Mouse (Mus musculus) bone marrow macrophage, adult 2 months (primary cell): ENCODE results near the gene Zc3h7b. TPM values are rescaled to one million over a fixed set of nuclear protein-coding genes. Genes with fewer than 3 reads are reported as not detected.

ENCODE experiments used
- H3K27ac ChIP-seq: 2 replicates; pipeline ENCODE4 v1.5.1; 2012; ENCODE audit warnings: low read depth, low read length; ENCODE audit not compliant: insufficient read depth
- H3K4me1 ChIP-seq: 2 replicates; pipeline ENCODE4 v1.6.1; 2012; ENCODE audit warnings: low read length; ENCODE audit not compliant: control insufficient read depth, insufficient read depth
- H3K4me3 ChIP-seq: 2 replicates; pipeline ENCODE4 v1.5.1; 2012; ENCODE audit warnings: mild to moderate bottlenecking, low read length, moderate library complexity; ENCODE audit not compliant: insufficient read depth
- CTCF ChIP-seq: IDR thresholded peaks from 2 replicates; pipeline ENCODE4 v1.5.1; 2012; ENCODE audit warnings: low read depth, mild to moderate bottlenecking, low read length, moderate library complexity
- POLR2A ChIP-seq: IDR thresholded peaks from 2 replicates; pipeline ENCODE4 v1.6.1; 2012; ENCODE audit warnings: mild to moderate bottlenecking, low read depth, low read length, borderline replicate concordance
- polyA plus RNA-seq: library from polyadenylated mRNA; stranded (reverse); fragments of >200 nt; gene quantifications from 2 replicates; pipeline ENCODE4 v1.2.4, GENCODE M21; 2012; ENCODE audit not compliant: missing spikeins, insufficient read depth, insufficient read length

The Zc3h7b gene
- polyA plus RNA-seq, 1 experiment: 13.6 TPM

GRCm38 (mm10) chr15:81761959-81762358 is 17.1 kb downstream of the Zc3h7b start:
- Histone ChIP-seq H3K27ac (no peak overlapping the region), H3K4me3 (no peak overlapping the region), H3K4me1 (no peaks in the 10 kb centered on the region)
- TF ChIP-seq CTCF (no peak), POLR2A (no peak)

- Histone ChIP-seq H3K27ac (no peak overlapping the region), H3K4me3 (no peak overlapping the region)
- TF ChIP-seq POLR2A: no peak
- TF ChIP-seq CTCF: no peak
These were observed 19.7 kb downstream of the Zc3h7b start for GRCm38 (mm10) chr15:81764573-81764972.

GRCm38 (mm10) chr15:81765651-81766050 is 20.8 kb downstream of the Zc3h7b start:
- no peak overlapping the region for H3K4me3 ChIP-seq
- H3K4me1 ChIP-seq: no peaks in the 10 kb centered on the region
- H3K27ac ChIP-seq: no peak overlapping the region
- TF ChIP-seq CTCF: no peak
- no peak for TF ChIP-seq POLR2A

More at GRCm38 (mm10) chr15:81764573-81764972, 19.7 kb downstream of the Zc3h7b start:
- no peaks in the 10 kb centered on the region for H3K4me1 ChIP-seq

GRCm38 (mm10) chr15:81766439-81766838 is 21.6 kb downstream of the Zc3h7b start:
- H3K4me1 ChIP-seq: no peaks in the 10 kb centered on the region
- no peak for TF ChIP-seq CTCF
- TF ChIP-seq POLR2A: no peak
- H3K27ac ChIP-seq: no peak overlapping the region
- H3K4me3 ChIP-seq: no peak overlapping the region

GRCm38 (mm10) chr15:81769037-81769436 is 24.2 kb downstream of the Zc3h7b start:
- Histone ChIP-seq H3K4me1 (no peaks in the 10 kb centered on the region), H3K4me3 (no peak overlapping the region), H3K27ac (no peak overlapping the region)
- TF ChIP-seq CTCF (no peak), POLR2A (no peak)

- TF ChIP-seq CTCF (no peak), POLR2A (no peak)
- H3K27ac ChIP-seq: no peak overlapping the region
- H3K4me3 ChIP-seq: no peak overlapping the region
These were observed 27.7 kb downstream of the Zc3h7b start for GRCm38 (mm10) chr15:81772431-81773120.

GRCm38 (mm10) chr15:81774505-81775171 is 29.8 kb downstream of the Zc3h7b start:
- no peak overlapping the region for H3K27ac ChIP-seq
- TF ChIP-seq POLR2A (no peak), CTCF (no peak)
- no peak overlapping the region for H3K4me3 ChIP-seq
- peaks cover 4% of the 10 kb centered on the region for H3K4me1 ChIP-seq

More at GRCm38 (mm10) chr15:81772431-81773120, 27.7 kb downstream of the Zc3h7b start:
- H3K4me1 ChIP-seq: peaks cover 4% of the 10 kb centered on the region

GRCm38 (mm10) chr15:81776631-81777422 is 32.0 kb downstream of the Zc3h7b start:
- no peak overlapping the region for H3K4me3 ChIP-seq
- TF ChIP-seq CTCF (no peak), POLR2A (no peak)
- no peak overlapping the region for H3K27ac ChIP-seq
- peaks cover 4% of the 10 kb centered on the region for H3K4me1 ChIP-seq

- Histone ChIP-seq H3K4me1 (peaks cover 4% of the 10 kb centered on the region), H3K4me3 (no peak overlapping the region), H3K27ac (no peak overlapping the region)
- TF ChIP-seq POLR2A (no peak), CTCF (no peak)
These were observed 37.0 kb downstream of the Zc3h7b start for GRCm38 (mm10) chr15:81781816-81782215.

- Histone ChIP-seq H3K27ac (no peak overlapping the region), H3K4me1 (no peaks in the 10 kb centered on the region), H3K4me3 (no peak overlapping the region)
- TF ChIP-seq CTCF: no peak
- no peak for TF ChIP-seq POLR2A
These were observed 39.9 kb downstream of the Zc3h7b start for GRCm38 (mm10) chr15:81784762-81785161.
